Mouse (Mus musculus) CD4-positive, CD25-positive, alpha-beta regulatory T cell, adult 2 months (primary cell): Measurements from ENCODE around the gene Pnp.
"Not testable (repeated sequence)": the region's sequence is repeated elsewhere in the genome, so short reads cannot be mapped to it uniquely, and the experiment has no call there.

Experiments
- DNase-seq: peaks from one replicate; pipeline ENCODE4 v3.0.0-alpha.2; 2012; ENCODE audit warnings: low read depth, low spot score

The Pnp gene

GRCm38 (mm10) chr14:50930377-50930753, 517 bp upstream of the Pnp start:
- DNase-seq: peak; percentile 85

DNA sequence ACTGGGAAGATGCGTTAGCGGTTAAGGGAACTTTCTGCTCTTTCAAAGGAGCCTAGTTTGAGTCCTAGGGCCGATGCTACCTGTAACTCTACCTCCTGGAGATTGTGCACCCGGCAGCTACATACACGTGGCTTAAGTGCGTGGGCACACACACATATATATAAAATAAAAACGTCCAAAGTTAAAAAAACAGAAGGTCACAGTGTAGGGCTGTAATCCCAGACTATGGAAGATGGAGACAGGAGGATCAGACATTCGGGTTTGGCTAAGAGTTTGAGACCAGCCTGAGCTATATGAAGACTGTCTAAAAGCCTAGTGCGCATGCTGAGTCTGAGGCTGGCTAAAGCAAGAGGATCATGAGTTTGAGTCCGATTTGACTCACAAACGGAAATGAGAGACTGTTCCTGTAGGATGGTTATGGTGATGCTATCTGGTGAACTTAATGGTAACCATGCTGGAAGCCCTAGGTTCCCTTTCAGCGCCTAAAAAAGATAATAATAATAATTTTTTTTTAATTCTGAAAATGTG, 675 bp downstream of the Pnp start:
- no peak for DNase-seq

GRCm38 (mm10) chr14:50936649-50937048, 5.8 kb downstream of the Pnp start:
- no peak for DNase-seq

- DNase-seq: no peak
These were observed 7.4 kb downstream of the Pnp start for GRCm38 (mm10) chr14:50938119-50938908.

GRCm38 (mm10) chr14:50938940-50939339, 8.1 kb downstream of the Pnp start:
- peak; percentile 50 for DNase-seq

DNA sequence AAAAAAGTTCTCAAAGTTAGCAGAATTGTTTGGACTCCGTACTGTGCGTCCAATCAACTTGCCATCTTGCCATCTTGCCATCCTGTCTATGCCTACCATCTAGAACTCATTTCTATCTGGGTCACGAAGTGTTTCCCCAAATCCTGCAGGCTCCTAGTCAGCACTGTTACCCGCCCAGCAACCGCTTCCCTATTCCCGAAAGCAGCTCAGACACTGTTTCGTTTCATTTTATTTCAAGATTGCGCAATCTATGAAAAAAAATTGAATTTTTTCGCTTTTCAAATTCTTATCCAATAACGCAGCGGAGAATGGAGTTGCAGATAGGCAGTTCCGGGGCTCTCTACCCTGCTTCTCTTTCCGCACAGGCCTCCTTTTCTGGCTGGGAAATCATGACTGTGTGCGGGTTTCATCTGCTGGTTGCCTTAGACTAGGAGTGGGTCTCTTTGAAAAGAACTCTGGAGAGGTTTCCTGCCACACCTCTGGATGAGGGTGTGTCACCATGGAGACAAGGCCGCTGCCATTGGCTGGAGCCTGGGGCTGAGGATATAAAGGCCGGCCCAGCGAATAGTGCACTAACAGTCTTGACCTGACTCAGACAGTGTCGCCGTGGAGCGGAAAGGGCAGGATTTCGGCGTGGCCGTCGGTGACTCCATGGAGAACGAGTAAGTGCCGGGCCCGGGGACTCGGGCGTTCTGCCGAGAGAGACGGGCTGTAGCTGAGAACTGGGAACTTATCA, 13.2 kb downstream of the Pnp start, which contains the start of gene Gm49342:
Gm49342 (plus strand) TSS at position 586 of the 736 bp plus-strand sequence.
- DNase-seq: peak; percentile 90

DNA sequence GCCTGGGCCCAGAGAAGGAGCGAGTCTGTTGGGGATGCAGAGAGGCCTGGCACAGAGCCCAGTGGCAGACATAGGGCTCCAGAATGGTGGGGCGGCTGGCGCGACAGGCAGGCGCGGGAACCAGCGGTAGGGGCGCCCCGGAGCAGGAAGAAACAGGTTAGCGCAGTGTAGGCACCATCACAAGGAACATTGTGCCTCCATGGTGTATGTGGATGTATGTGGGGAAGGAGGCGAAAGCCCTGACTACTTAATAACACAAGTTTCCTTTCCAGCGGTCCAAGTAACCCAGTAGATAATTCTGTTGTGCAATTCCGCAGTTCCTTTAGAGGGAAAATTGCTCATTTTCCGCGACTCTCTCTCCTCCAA, 13.8 kb downstream of the Pnp start:
- peak; percentile 81 for DNase-seq

- not testable (repeated sequence) for DNase-seq
These were observed 14.2 kb downstream of the Pnp start for GRCm38 (mm10) chr14:50945081-50945480.

GRCm38 (mm10) chr14:50945526-50945925, 14.6 kb downstream of the Pnp start:
- not testable (repeated sequence) for DNase-seq

DNA sequence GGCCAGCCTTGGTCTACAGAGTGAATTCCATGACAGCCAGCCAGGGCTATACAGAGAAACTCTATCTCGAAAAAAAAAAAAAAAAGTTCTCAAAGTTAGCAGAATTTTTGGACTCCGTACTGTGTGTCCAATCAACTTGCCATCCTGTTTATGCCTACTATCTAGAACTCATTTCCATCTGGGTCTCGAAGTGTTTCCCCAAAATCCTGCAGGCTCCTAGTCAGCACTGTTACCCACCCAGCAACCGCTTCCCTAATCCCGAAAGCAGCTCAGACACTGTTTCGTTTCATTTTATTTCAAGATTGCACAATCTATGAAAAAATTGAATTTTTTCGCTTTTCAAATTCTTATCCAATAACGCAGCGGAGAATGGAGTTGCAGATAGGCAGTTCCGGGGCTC, 24.6 kb downstream of the Pnp start:
- DNase-seq: no peak

DNA sequence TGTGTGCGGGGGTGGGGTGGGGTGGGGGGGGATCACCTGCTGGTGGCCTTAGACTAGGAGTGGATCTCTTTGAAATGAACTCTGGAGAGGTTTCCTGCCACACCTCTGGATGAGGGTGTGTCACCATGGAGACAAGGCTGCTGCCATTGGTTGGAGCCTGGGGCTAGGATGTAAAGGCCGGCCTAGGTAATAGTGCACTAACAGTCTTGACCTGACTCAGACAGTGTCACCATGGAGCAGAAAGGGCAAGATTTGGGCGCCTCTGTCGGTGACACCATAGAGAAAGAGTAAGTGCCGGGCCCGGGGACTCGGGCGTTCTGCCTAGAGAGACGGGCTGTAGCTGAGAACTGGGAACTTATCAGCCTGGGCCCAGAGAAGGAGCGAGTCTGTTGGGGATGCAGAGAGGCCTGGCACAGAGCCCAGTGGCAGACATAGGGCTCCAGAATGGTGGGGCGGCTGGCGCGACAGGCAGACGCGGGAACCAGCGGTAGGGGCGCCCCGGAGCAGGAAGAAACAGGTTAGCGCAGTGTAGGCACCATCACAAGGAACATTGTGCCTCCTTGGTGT, 25.1 kb downstream of the Pnp start, which contains the start of gene Pnp2:
Pnp2 (plus strand) TSS at position 51 of the 567 bp plus-strand sequence.
- peak; percentile 59 for DNase-seq

DNA sequence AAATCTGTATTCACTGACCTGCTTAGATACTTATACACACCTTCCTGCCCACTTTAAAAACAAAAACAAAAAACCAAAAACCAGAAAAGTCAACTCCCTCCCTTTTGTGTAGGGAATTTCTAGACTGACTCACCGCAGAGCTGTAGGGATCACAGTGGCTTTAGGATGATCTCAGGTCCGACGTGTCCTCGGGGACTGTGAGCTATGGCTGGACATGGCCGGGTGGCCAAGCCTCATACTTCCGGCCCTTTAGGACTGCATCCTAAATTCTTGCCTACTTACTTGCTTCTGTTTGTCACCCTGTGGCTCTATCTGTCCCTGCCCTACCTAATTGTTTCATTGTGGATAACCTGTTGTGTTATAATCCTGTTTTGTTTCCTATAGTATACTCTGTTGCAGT, 25.8 kb downstream of the Pnp start:
- DNase-seq: not testable (repeated sequence)

DNA sequence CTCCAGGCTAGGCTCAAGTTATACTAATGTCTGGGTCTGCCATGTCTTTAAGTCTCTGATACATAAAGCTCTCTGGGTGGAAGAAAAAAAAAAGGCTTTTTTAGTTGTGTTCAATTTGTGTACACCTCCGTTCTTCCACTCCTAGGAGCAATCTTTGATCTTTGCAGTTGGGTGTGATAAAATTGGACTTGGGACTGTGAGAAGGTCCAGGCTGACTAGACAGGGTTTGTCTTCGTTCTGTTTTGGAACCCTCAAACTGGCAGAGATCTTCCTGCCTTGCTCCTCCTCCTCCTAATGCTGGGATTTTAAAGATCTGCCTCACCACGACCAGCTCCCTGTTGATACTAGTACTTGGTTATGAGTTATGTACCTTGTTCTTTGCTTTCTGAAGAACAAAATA, 26.3 kb downstream of the Pnp start:
- DNase-seq: not testable (repeated sequence)

- DNase-seq: not testable (repeated sequence)
These were observed 27.6 kb downstream of the Pnp start for GRCm38 (mm10) chr14:50958289-50958995.

- DNase-seq: no peak
These were observed 37.5 kb downstream of the Pnp start for GRCm38 (mm10) chr14:50968216-50968980.

DNA sequence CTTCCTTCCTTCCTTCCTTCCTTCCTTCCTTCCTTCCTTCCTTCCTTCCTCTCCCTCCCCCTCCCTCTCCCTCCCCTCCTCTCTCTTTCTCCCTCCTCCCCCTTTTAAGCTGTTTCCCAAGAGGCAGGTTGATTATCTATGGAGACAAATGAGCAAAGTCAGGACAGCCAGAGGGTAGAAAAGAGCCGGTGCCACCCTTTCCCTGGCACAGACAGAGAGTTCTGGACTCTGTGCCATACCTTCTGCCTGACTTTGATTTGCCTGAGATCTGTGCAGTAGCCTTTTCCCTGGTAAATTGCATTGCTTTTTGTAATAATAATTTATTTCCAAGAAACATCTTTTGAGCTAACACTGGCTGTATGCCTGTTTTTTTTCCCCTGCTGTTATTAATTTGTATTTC, 38.2 kb downstream of the Pnp start:
- no peak for DNase-seq

DNA sequence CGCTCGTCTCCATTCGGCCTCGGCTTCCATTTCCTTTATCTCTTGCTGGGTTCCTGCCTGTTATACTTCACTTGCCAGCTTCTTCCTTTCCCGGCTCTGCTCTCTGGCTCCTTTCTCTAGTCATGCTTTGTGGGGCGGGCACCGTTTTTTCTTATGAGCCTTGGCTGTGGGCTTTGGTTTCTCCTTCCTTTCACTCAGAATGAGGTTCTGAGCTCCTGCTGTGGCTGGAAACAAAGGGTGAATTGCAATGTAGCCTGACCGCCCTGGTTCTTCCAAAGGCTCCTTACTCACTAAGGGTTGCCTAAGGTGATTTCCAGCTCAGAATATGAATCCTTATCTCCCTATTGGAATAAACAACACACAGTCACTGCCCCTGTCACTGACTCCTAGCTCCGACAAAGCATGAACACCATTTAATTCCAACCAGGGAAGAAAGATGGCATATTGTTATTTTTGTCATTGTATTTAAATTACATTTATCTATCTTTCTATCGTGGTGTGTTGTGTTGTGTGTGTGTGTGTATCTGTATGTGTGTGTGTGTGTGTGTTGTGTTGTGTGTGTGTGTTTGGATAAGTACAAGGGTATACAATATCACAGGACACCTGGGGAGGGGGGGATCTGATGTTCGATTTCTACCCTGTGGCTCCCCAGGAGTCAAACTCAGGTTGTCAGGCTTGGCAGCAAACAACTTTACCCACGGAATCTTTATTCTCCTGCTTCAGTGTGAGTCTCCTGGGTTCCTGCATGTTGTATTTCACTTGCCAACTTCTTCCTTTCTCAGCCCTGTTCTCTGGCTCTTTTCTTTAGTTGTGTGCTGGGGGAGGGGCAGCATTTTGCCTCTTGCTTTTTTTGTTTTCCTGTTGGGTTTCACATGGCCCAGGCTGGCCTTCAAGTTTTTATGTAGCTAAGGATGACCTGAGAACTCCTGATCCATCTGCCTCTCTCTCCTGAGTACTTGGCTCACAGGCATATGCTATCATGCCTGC, 39.0 kb downstream of the Pnp start:
- DNase-seq: no peak

DNA sequence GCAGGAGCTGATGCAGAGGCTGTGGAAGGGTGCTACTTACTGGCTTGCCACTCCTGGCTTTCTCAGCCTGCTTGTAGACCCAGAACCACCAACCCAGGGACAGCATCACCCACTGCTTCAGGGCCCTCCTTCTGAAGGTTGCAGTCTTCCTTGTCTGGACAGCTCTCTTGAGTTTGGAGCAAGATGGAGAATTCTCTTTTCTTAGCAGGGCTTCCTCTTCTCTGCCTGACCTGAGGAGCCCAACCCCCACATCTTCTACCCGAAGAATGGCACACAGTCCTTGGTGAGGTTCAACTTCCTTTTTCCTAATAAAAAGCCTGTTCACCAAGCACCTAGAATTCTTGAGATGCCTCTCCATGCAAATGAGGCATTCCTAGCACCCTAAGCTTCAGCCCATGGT, 39.9 kb downstream of the Pnp start:
- DNase-seq: no peak

DNA sequence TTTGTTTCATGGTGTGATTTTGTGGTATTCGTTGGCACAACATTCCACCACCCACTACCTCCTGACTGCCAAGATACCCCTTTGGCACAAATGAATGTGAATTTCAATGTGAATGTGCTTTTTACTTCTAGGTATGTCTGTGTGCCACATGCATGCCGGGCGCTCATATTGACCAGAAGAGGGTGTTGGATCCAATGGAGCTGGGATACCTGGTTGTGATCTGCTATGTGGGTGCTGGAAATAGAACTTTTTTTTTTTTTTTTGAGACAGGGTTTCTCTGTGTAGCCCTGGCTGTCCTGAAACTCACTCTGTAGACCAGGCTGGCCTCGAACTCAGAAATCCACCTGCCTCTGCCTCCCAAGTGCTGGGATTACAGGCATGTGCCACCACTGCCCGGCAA, 42.2 kb downstream of the Pnp start:
- DNase-seq: not testable (repeated sequence)

GRCm38 (mm10) chr14:50973700-50974099, 42.8 kb downstream of the Pnp start:
- no peak for DNase-seq
